In the genomic region with DNA sequence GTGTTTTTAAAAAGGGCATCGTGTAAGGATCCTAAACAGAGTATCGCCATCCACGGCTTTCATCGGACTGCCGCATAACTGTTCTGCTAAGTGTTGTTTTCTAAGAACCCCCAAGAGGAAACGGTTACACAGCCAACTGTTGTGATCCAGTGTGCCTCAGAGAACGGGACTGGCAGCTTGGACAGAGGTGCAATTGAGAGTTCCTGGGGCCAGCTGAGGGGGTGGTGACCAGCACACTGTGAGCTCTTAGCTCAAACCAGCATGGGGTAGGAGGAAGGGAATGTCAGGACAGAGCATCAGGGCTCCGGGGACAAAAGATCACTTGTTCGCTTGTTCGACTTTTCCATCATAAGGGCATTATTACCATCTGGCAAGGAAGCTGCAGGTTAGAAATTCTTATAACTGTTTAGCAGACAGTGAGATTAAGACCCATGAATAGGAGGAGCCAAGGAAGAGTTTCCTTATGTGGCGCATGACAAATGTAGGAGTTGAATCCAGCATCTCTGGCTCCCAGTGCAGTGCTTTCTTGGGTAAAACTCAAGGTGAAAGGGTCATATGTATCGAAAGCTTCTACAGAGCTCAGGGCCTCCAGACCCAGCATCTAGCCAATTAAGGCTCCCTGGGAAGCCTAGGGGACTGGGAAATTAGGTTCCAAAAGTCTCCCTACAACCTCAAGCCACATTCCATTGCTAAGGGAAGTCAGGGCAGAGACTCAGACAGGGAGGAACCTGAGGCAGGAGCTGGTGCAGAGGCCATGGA, we compare ENCODE assay signal across 10 mouse cellular contexts. TPM values are rescaled to one million over a fixed set of nuclear protein-coding genes. Genes with fewer than 3 reads are reported as not detected.
DNase-seq lines count a peak whose midpoint lies in the region; ATAC-seq and TF ChIP-seq lines count a peak whose summit lies in the region.
"Had no signal": no experiment of that assay in that cellular context is flagged by ENCODE, and none has a peak within 500 bp of the region (broad histone marks: within the 10 kb centered on the region; RNA-seq: fewer than 3 reads in every experiment).

No protein-coding gene starts in this region.

- H3K9me3 ChIP-seq in hindbrain, embryonic 13.5 days, result no peaks in the 10 kb centered on the region
- H3K9me3 ChIP-seq in neural tube, embryonic 12.5 days, result no peaks in the 10 kb centered on the region
- H3K9me3 ChIP-seq: embryonic facial prominence, embryonic 12.5 days had no signal

- 11% methylated on average over 12 of the region's 12 CpGs for WGBS in hindbrain, embryonic 13.5 days
- WGBS in neural tube, embryonic 12.5 days, result 9% methylated on average over 12 of the region's 12 CpGs
- WGBS in kidney, adult 2 months, result 78% methylated on average over 12 of the region's 12 CpGs

- no peak overlapping the region for H3K4me2 ChIP-seq in hindbrain, embryonic 13.5 days
- 0 out of 2 replicates have a peak overlapping the region, but pooled peaks have one; percentile 22 for H3K4me2 ChIP-seq in neural tube, embryonic 12.5 days (replicated peaks)
- H3K4me2 ChIP-seq: embryonic facial prominence, embryonic 12.5 days had no signal

- H3K9ac ChIP-seq in hindbrain, embryonic 13.5 days, result 0 out of 2 replicates have a peak overlapping the region, but pooled peaks have one; percentile 24
- H3K9ac ChIP-seq in neural tube, embryonic 12.5 days, result 0 out of 2 replicates have a peak overlapping the region, but pooled peaks have one; percentile 13
- H3K9ac ChIP-seq: embryonic facial prominence, embryonic 12.5 days; liver, embryonic 14.5 days had no signal

- H3K27me3 ChIP-seq in hindbrain, embryonic 13.5 days, result no peaks in the 10 kb centered on the region
- H3K27me3 ChIP-seq in neural tube, embryonic 12.5 days (replicated peaks), result no peaks in the 10 kb centered on the region
- no peaks in the 10 kb centered on the region for H3K27me3 ChIP-seq in kidney, adult 2 months (replicated peaks; ENCODE audit: control insufficient read depth, insufficient read depth, low read length)
- H3K27me3 ChIP-seq: embryonic facial prominence, embryonic 12.5 days had no signal

- ATAC-seq in hindbrain, embryonic 13.5 days (ENCODE audit: low FRiP score), result peak; percentile 62; the same call in 1 of the 2 replicates
- ATAC-seq in neural tube, embryonic 12.5 days (ENCODE audit: low FRiP score, low read depth), result peak; percentile 52

- no peak for TF ChIP-seq POLR2A in kidney, adult 2 months (IDR thresholded peaks at IDR 0.05; ENCODE audit: low read depth, low read length)

- no peak for TF ChIP-seq CTCF in kidney, adult 2 months (conservative IDR thresholded peaks at IDR 0.05; ENCODE audit: insufficient read depth, insufficient read length, low read depth, low read length)

- H3K4me1 ChIP-seq in hindbrain, embryonic 13.5 days (replicated peaks), result peaks cover 19% of the 10 kb centered on the region
- H3K4me1 ChIP-seq in neural tube, embryonic 12.5 days, result peaks cover 28% of the 10 kb centered on the region
- H3K4me1 ChIP-seq in kidney, adult 2 months (ENCODE audit: control insufficient read depth, insufficient read depth, low read length), result no peaks in the 10 kb centered on the region

- H3K27ac ChIP-seq in hindbrain, embryonic 13.5 days, result 0 out of 2 replicates have a peak overlapping the region, but pooled peaks have one; percentile 3
- H3K27ac ChIP-seq in neural tube, embryonic 12.5 days, result no peak overlapping the region
- no peak overlapping the region for H3K27ac ChIP-seq in kidney, adult 2 months (ENCODE audit: insufficient read depth, low read depth, low read length)
- H3K27ac ChIP-seq: liver, embryonic 14.5 days had no signal

- H3K4me3 ChIP-seq in hindbrain, embryonic 13.5 days, result no peak overlapping the region
- no peak overlapping the region for H3K4me3 ChIP-seq in neural tube, embryonic 12.5 days
- no peak overlapping the region for H3K4me3 ChIP-seq in kidney, adult 2 months (ENCODE audit: insufficient read depth, low read depth, low read length)
- H3K4me3 ChIP-seq: embryonic facial prominence, embryonic 12.5 days had no signal

- DNase-seq in left cerebral cortex, adult 9 months (ENCODE audit: low spot score in 2 of 2), result peak; percentile 37 to 42
- DNase-seq in left cerebral cortex, adult 11 months (ENCODE audit: low spot score), result no peak
- peak; percentile 66 for DNase-seq in embryo, embryonic 11 days
- no peak for DNase-seq in urinary bladder, postnatal 25 days (ENCODE audit: low spot score)
- DNase-seq in kidney, adult 2 months, result no peak
- no peak for DNase-seq in urinary bladder, adult 18-20 months (ENCODE audit: low spot score in 2 of 2)

- H3K36me3 ChIP-seq in hindbrain, embryonic 13.5 days, result no peaks in the 10 kb centered on the region
- H3K36me3 ChIP-seq in neural tube, embryonic 12.5 days, result no peaks in the 10 kb centered on the region
- H3K36me3 ChIP-seq in kidney, adult 2 months (ENCODE audit: control insufficient read depth, insufficient read depth, low read length), result no peaks in the 10 kb centered on the region
- H3K36me3 ChIP-seq: embryonic facial prominence, embryonic 12.5 days had no signal

RNA-seq across cellular contexts. Expression of gene Ncf2, which starts 7.1 kb away (rescaled TPM):
- 2.5 and 3.4 TPM in 2 replicates for polyA plus RNA-seq in hindbrain, embryonic 13.5 days (2015; fragmentation: Nextera tagmentation; extraction: Ambion mirVana)
- 3.0 and 4.0 TPM in 2 replicates for polyA plus RNA-seq in neural tube, embryonic 12.5 days (2016; fragmentation: Nextera tagmentation; extraction: Ambion mirVana)
- polyA plus RNA-seq in kidney, adult 2 months (2012; rRNA removed), result 2.6 and 4.2 TPM in 2 replicates

RNA-seq across cellular contexts. Expression of gene Arpc5, which starts 26.6 kb away (rescaled TPM):
- 343 and 364 TPM in 2 replicates for polyA plus RNA-seq in hindbrain, embryonic 13.5 days (2015; fragmentation: Nextera tagmentation; extraction: Ambion mirVana)
- 294 and 320 TPM in 2 replicates for polyA plus RNA-seq in neural tube, embryonic 12.5 days (2016; fragmentation: Nextera tagmentation; extraction: Ambion mirVana)
- 67.4 and 67.5 TPM in 2 replicates for polyA plus RNA-seq in kidney, adult 2 months (2012; rRNA removed)

RNA-seq across cellular contexts. Expression of gene Rgl1, which starts 26.8 kb away (rescaled TPM):
- polyA plus RNA-seq in hindbrain, embryonic 13.5 days (2015; fragmentation: Nextera tagmentation; extraction: Ambion mirVana), result 19.8 and 24.0 TPM in 2 replicates
- 22.7 and 24.8 TPM in 2 replicates for polyA plus RNA-seq in neural tube, embryonic 12.5 days (2016; fragmentation: Nextera tagmentation; extraction: Ambion mirVana)
- polyA plus RNA-seq in kidney, adult 2 months (2012; rRNA removed), result 68.4 and 73.2 TPM in 2 replicates

RNA-seq across cellular contexts. Expression of gene Apobec4, which starts 42.6 kb away (rescaled TPM):
- not detected in 2 replicates for polyA plus RNA-seq in hindbrain, embryonic 13.5 days (2015; fragmentation: Nextera tagmentation; extraction: Ambion mirVana)
- not detected in 2 replicates for polyA plus RNA-seq in neural tube, embryonic 12.5 days (2016; fragmentation: Nextera tagmentation; extraction: Ambion mirVana)
- not detected in 2 replicates for polyA plus RNA-seq in kidney, adult 2 months (2012; rRNA removed)
- polyA plus RNA-seq: embryonic facial prominence, embryonic 12.5 days; liver, embryonic 14.5 days had no signal

Comparison
In these comparisons a context has a peak if more than half of its experiments do, and no peak if none do; other contexts are left out.
1. DNase-seq: peak in left cerebral cortex, adult 9 months (2 of 2) and embryo, embryonic 11 days (single experiment); none in left cerebral cortex, adult 11 months (single experiment), urinary bladder, postnatal 25 days (single experiment), kidney, adult 2 months (single experiment) and urinary bladder, adult 18-20 months (0 of 2).